Mouse (Mus musculus) ES-Bruce4 (cell line): ENCODE data around the gene Grip1. TPM values are rescaled to one million over a fixed set of nuclear protein-coding genes. Genes with fewer than 3 reads are reported as not detected.

Experiments
- H3K27ac ChIP-seq: 2 replicates; pipeline ENCODE4 v1.5.1; 2012; ENCODE audit warnings: low read length, inconsistent platforms; ENCODE audit not compliant: insufficient read depth
- H3K27me3 ChIP-seq: 2 replicates; pipeline ENCODE4 v1.6.1; 2012; ENCODE audit warnings: mild to moderate bottlenecking, low read length, inconsistent platforms; ENCODE audit not compliant: control insufficient read depth, poor library complexity, insufficient read depth, severe bottlenecking
- H3K36me3 ChIP-seq: 2 replicates; pipeline ENCODE4 v1.6.1; 2012; ENCODE audit warnings: inconsistent platforms, mild to moderate bottlenecking, low read length, moderate library complexity; ENCODE audit not compliant: control insufficient read depth, poor library complexity, insufficient read depth, severe bottlenecking
- H3K4me1 ChIP-seq: one replicate; pipeline ENCODE4 v1.8.1; 2011; ENCODE audit warnings: low read length; ENCODE audit not compliant: control insufficient read depth, insufficient read depth
- H3K4me3 ChIP-seq: 2 replicates; pipeline ENCODE4 v1.5.1; 2011; ENCODE audit warnings: low read depth, mild to moderate bottlenecking, low read length
- H3K9ac ChIP-seq: 2 replicates; pipeline ENCODE4 v1.6.1; 2012; ENCODE audit warnings: low read depth, mild to moderate bottlenecking, inconsistent platforms; ENCODE audit not compliant: poor library complexity, severe bottlenecking
- H3K9me3 ChIP-seq: replicated peaks from 2 replicates; pipeline ENCODE4 v1.6.1; 2012; ENCODE audit warnings: mild to moderate bottlenecking, low read length, inconsistent platforms; ENCODE audit not compliant: control insufficient read depth, poor library complexity, insufficient read depth, severe bottlenecking
- CTCF ChIP-seq: IDR thresholded peaks from one replicate; pipeline ENCODE4 v1.8.1; 2011; ENCODE audit warnings: low read depth, low read length
- EP300 ChIP-seq: IDR thresholded peaks from 2 replicates; pipeline ENCODE4 v1.6.1; 2011; ENCODE audit warnings: low read depth, low read length; ENCODE audit not compliant: insufficient read depth
- POLR2A ChIP-seq: IDR thresholded peaks from one replicate; pipeline ENCODE4 v1.8.1; 2011; ENCODE audit warnings: low read length; ENCODE audit not compliant: insufficient read depth
- polyA plus RNA-seq: library from polyadenylated mRNA; stranded (reverse); fragments of >200 nt; gene quantifications from 2 replicates; pipeline ENCODE4 v1.2.4, GENCODE M21; 2011; ENCODE audit warnings: low read depth; ENCODE audit not compliant: missing spikeins, insufficient read depth, insufficient read length

Gene Grip1
- polyA plus RNA-seq, 1 experiment: 10.3 TPM

- H3K4me1 ChIP-seq: no peaks in the 10 kb centered on the region
- H3K27ac ChIP-seq: no peak overlapping the region
- TF ChIP-seq POLR2A (no peak), EP300 (no peak), CTCF (no peak)
- H3K27me3 ChIP-seq: no peaks in the 10 kb centered on the region
- H3K36me3 ChIP-seq: no peaks in the 10 kb centered on the region
- no peak overlapping the region for H3K4me3 ChIP-seq
- H3K9ac ChIP-seq: no peak overlapping the region
- H3K9me3 ChIP-seq: no peaks in the 10 kb centered on the region
These were observed 72.1 kb downstream of the Grip1 start for GRCm38 (mm10) chr10:119525730-119526129.

GRCm38 (mm10) chr10:119534852-119535251 is 81.2 kb downstream of the Grip1 start:
- Histone ChIP-seq H3K4me1 (peaks cover 6% of the 10 kb centered on the region), H3K9me3 (no peaks in the 10 kb centered on the region), H3K27ac (no peak overlapping the region), H3K9ac (no peak overlapping the region), H3K27me3 (no peaks in the 10 kb centered on the region), H3K4me3 (no peak overlapping the region), H3K36me3 (no peaks in the 10 kb centered on the region)
- TF ChIP-seq CTCF: no peak
- TF ChIP-seq POLR2A: no peak
- no peak for TF ChIP-seq EP300

GRCm38 (mm10) chr10:119541655-119542054 is 88.0 kb downstream of the Grip1 start:
- H3K27ac ChIP-seq: no peak overlapping the region
- no peak overlapping the region for H3K4me3 ChIP-seq
- H3K9me3 ChIP-seq: no peaks in the 10 kb centered on the region
- H3K9ac ChIP-seq: no peak overlapping the region
- H3K4me1 ChIP-seq: no peaks in the 10 kb centered on the region
- no peak for TF ChIP-seq CTCF
- TF ChIP-seq POLR2A: no peak
- TF ChIP-seq EP300: no peak
- H3K27me3 ChIP-seq: no peaks in the 10 kb centered on the region
- H3K36me3 ChIP-seq: no peaks in the 10 kb centered on the region

GRCm38 (mm10) chr10:119543771-119544170 is 90.1 kb downstream of the Grip1 start:
- TF ChIP-seq POLR2A: no peak
- TF ChIP-seq CTCF: no peak
- no peak for TF ChIP-seq EP300
- Histone ChIP-seq H3K9ac (no peak overlapping the region), H3K36me3 (no peaks in the 10 kb centered on the region), H3K9me3 (no peaks in the 10 kb centered on the region), H3K4me1 (no peaks in the 10 kb centered on the region), H3K27ac (no peak overlapping the region), H3K4me3 (no peak overlapping the region), H3K27me3 (no peaks in the 10 kb centered on the region)

DNA sequence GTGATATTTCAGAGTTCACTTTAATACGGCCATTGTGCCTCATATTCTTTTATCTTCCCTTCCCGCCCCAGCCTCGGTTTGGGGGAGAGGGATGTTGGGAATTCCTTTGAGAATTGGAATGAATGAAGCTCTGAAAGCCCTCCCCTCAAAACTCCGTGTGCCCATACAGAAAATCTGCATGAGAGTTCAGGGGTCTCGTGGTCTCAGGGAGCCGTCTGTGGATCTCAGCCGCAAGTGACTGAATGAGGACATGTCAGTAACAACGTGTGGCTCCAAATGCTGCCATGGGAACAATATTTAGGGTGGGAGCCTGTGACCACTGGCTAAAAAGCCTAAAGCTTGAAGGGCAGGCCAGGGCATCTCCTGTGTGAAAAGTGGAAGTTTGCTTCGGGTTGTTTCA is 91.1 kb downstream of the Grip1 start:
- Histone ChIP-seq H3K4me3 (no peak overlapping the region), H3K27ac (no peak overlapping the region), H3K9ac (no peak overlapping the region), H3K9me3 (no peaks in the 10 kb centered on the region), H3K36me3 (no peaks in the 10 kb centered on the region), H3K27me3 (no peaks in the 10 kb centered on the region), H3K4me1 (no peaks in the 10 kb centered on the region)
- TF ChIP-seq CTCF (no peak), POLR2A (no peak), EP300 (no peak)

GRCm38 (mm10) chr10:119547875-119548274 is 94.2 kb downstream of the Grip1 start:
- H3K9me3 ChIP-seq: no peaks in the 10 kb centered on the region
- TF ChIP-seq CTCF (no peak), POLR2A (no peak), EP300 (no peak)
- H3K4me1 ChIP-seq: no peaks in the 10 kb centered on the region
- no peaks in the 10 kb centered on the region for H3K36me3 ChIP-seq
- no peak overlapping the region for H3K4me3 ChIP-seq
- H3K9ac ChIP-seq: no peak overlapping the region
- no peak overlapping the region for H3K27ac ChIP-seq
- no peaks in the 10 kb centered on the region for H3K27me3 ChIP-seq
